Mouse (Mus musculus): ENCODE measurements around the gene Cep295nl.
"Not testable (repeated sequence)": the region's sequence is repeated elsewhere in the genome, so short reads cannot be mapped to it uniquely, and the experiment has no call there.

Gene Cep295nl

GRCm38 (mm10) chr11:118342400-118342981 lies at the start of gene Cep295nl:
Cep295nl (minus strand) TSS chr11:118342500.
- DNase-seq (ENCODE audit: low spot score) = no peak

GRCm38 (mm10) chr11:118387816-118388215 lies 45.5 kb upstream of the Cep295nl start:
- not testable (repeated sequence) for DNase-seq (ENCODE audit: low spot score)

GRCm38 (mm10) chr11:118379251-118380009 lies 37.1 kb upstream of the Cep295nl start:
- peak; percentile 24 for DNase-seq (ENCODE audit: low spot score)

- no peak for DNase-seq (ENCODE audit: low spot score)
Measured at GRCm38 (mm10) chr11:118378656-118379055, 36.4 kb upstream of the Cep295nl start.

GRCm38 (mm10) chr11:118376323-118376722 lies 34.0 kb upstream of the Cep295nl start:
- not testable (repeated sequence) for DNase-seq (ENCODE audit: low spot score)

- no peak for DNase-seq (ENCODE audit: low spot score)
Measured at GRCm38 (mm10) chr11:118375881-118376280, 33.6 kb upstream of the Cep295nl start.

GRCm38 (mm10) chr11:118375461-118375860 lies 33.2 kb upstream of the Cep295nl start:
- DNase-seq (ENCODE audit: low spot score) = no peak

- no peak for DNase-seq (ENCODE audit: low spot score)
Measured at GRCm38 (mm10) chr11:118375006-118375405, 32.7 kb upstream of the Cep295nl start.

GRCm38 (mm10) chr11:118374506-118374905 lies 32.2 kb upstream of the Cep295nl start:
- DNase-seq (ENCODE audit: low spot score) = no peak

- no peak for DNase-seq (ENCODE audit: low spot score)
Measured at GRCm38 (mm10) chr11:118372641-118373040, 30.3 kb upstream of the Cep295nl start.

GRCm38 (mm10) chr11:118371876-118372275 lies 29.6 kb upstream of the Cep295nl start:
- DNase-seq (ENCODE audit: low spot score) = no peak

- DNase-seq (ENCODE audit: low spot score) = no peak
Measured at GRCm38 (mm10) chr11:118369657-118370056, 27.4 kb upstream of the Cep295nl start.

- no peak for DNase-seq (ENCODE audit: low spot score)
Measured at GRCm38 (mm10) chr11:118369251-118369650, 27.0 kb upstream of the Cep295nl start.

- DNase-seq (ENCODE audit: low spot score) = peak; percentile 15
Measured at GRCm38 (mm10) chr11:118368330-118368729, 26.0 kb upstream of the Cep295nl start.

- DNase-seq (ENCODE audit: low spot score) = no peak
Measured at GRCm38 (mm10) chr11:118366559-118366958, 24.3 kb upstream of the Cep295nl start.

GRCm38 (mm10) chr11:118366108-118366507 lies 23.8 kb upstream of the Cep295nl start:
- DNase-seq (ENCODE audit: low spot score) = no peak

- no peak for DNase-seq (ENCODE audit: low spot score)
Measured at GRCm38 (mm10) chr11:118365171-118365570, 22.9 kb upstream of the Cep295nl start.

GRCm38 (mm10) chr11:118364021-118364420 lies 21.7 kb upstream of the Cep295nl start:
- no peak for DNase-seq (ENCODE audit: low spot score)

GRCm38 (mm10) chr11:118362971-118363518 lies 20.7 kb upstream of the Cep295nl start:
- no peak for DNase-seq (ENCODE audit: low spot score)

- DNase-seq (ENCODE audit: low spot score) = no peak
Measured at GRCm38 (mm10) chr11:118362501-118362900, 20.2 kb upstream of the Cep295nl start.

- no peak for DNase-seq (ENCODE audit: low spot score)
Measured at GRCm38 (mm10) chr11:118360907-118361341, 18.6 kb upstream of the Cep295nl start.

- no peak for DNase-seq (ENCODE audit: low spot score)
Measured at GRCm38 (mm10) chr11:118360491-118360890, 18.2 kb upstream of the Cep295nl start.

GRCm38 (mm10) chr11:118355640-118356039 lies 13.3 kb upstream of the Cep295nl start, which contains the start of gene Timp2:
Timp2 (minus strand) TSS chr11:118355740.
- no peak for DNase-seq (ENCODE audit: low spot score)

All from c-Kit-positive CD71-positive TER-119-positive erythroid progenitor cells, embryonic 14.5 days (primary cell).